Mouse (Mus musculus) left cerebral cortex, adult 11 months (tissue): ENCODE measurements around the gene Slc22a29.
"Not testable (repeated sequence)": the region's sequence is repeated elsewhere in the genome, so short reads cannot be mapped to it uniquely, and the experiment has no call there.

Experiments
- DNase-seq: peaks from one replicate; pipeline ENCODE4 v3.0.0; 2022; ENCODE audit warnings: low spot score

The Slc22a29 gene

DNA sequence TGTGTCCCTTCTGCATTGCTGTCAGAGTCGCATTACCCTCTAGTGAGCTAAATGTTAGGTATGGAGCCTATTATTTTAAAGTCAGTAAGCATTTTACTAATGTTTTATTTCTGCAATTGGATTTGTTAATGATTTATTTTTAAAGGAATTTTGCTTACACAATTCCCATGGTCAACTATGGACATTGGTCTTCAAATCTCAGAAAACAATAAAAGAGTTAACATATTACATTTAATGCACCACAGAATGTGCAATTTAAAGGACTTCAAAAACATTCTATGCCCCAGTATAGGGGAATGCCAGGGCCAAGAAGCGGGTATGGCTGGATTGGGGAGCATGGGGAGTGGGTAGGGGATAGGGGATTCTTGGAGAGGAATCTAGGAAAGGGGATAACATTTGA, at the start of gene Slc22a29:
Gene Slc22a29 (minus strand): TSS at position 101 of the 400 bp plus-strand sequence.
- DNase-seq = no peak

DNA sequence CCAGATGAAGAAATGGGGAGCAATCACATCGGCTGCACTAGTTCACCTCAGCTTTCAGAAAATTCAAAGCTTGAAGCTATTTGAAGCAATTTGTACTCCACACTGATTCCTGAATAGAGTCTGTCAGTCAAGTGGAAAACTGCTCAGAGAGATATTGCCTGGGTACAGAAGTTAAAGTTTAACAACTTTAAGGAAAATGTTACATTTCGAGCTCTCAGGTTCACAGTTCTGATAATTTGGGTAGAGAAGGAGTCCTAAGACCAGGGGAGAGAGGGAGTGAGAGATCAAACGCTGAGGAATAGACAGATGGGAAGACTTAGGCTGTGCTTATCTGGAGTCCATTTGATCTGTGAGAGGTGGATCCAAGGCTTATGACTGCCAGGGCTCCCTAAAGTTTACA, 46.6 kb upstream of the Slc22a29 start:
- no peak for DNase-seq

DNA sequence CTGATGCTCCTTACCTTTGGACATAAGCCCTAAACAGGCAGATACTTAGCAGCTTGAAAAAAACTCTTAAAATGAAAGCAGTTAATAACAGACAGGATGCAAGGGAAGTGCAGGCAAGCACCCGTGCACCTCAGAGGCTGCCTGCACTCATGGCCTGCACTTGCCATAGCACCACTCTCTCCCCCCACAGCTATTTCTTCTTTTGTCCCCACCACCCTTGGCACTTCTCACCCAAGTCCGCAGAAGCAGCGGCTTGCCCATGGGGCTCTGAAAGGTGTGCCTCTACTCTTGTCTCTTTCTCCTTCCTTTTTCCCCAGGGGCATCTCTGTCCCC, 34.0 kb upstream of the Slc22a29 start:
- no peak for DNase-seq

DNA sequence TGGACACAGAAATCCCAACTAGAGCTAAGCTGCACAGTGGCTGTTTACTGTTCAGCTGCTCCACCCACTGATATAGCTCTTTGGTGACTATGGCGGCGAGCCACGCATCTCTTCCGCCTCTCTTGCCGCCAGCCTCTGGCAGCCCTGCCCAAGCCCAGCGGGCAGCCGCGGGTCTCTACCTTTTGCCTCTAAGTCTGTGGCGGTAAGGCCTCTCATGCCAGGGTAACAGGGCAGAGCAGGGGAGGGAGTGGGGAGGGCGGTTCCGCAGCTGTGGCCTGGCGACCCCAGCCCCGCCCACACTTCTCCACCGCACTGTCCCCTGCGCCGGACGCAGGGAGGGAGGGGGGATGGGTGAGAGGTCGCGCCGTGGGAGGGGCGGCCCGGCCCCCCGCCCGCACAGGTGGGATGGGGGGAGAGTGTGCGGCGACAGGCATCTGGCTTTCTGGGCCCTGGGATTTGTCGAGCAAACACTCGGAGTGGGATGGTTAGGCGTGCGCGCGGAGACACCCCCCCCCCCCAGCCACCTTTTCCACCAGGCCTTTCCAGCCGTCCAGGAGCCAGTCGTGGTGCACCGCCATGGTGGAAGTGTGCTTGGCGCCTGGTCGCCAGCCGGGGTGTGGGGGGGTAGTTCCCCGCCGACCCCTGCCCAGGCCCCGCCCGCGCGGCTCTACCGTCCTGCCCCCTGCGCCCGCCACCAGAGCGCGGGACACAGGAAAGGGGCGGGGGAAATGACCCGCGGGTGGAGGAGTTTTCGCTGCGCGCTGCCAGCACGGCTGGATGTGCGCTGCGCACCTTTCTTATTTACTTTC, 33.4 kb upstream of the Slc22a29 start:
- no peak for DNase-seq

DNA sequence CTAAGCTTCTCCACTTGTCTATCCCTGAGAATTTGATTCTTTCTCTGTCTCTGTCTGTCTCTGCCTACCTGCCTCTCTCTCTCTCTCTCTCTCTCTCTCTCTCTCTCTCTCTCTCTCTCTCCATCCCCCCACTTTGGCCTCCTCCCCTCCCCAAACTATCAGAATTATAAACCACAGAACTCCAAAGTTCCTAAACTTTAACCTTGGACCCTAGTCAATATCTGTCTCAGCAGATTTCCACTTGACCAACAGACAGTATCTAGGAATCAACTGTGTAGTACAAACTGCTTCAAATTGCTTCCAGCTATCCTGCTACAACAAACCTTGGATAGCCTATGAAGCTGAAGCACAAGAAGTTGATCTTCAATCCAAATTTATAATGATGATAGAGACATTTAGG, 10.2 kb upstream of the Slc22a29 start:
- DNase-seq = no peak

DNA sequence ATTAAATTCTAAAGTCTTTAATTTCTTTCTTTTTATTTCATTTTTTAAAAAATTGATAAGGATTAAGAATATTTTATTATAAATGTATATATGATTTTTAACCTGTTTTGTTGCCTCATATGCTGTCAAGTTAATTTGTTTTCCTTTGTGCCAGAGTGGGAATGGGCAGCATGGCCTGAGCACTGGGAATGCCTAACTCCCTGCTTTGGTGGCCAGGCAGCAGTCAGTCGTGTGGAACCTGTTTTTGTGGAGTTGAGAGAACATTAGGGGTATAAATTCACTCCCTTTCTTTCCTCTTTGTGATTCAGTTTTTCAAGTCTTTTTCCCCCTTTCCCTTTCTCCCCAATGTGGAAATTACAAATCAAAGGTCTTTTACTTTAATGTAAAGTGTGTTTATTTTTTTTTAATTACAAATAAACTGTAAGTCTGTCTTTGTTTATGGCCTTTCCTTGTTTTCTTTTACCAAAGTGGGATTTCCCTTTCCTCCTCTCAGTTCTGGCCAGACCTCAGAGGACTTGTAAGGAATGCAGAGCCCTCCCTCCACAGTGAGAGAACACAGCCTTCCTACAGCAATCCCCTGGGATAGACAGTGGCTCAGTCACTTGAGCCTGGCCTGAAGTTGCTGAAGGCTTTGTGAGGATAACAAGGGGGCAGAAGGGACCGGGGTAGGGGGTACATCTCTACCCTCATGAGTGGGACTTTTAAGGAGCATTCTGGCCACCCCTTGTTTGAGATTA, 69.7 kb downstream of the Slc22a29 start:
- DNase-seq = no peak

DNA sequence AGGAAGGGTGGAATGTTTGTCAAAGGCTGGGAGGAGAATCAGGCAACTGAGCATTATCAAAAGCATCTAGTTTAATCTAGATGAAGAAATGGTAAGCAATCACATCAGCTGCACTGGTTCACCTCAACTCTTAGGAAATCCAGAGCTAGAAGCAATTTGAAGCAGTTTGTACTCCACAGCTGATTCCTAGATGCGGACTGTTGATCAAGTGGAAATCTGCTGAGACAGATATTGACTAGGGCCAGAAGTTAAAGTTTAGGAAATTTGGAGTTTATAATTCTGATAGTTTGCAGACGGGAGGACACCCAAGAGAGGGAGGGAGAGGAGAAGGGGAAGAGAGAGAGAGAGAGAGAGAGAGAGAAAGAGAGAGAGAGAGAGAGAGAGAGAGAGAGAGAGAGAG, 76.0 kb downstream of the Slc22a29 start:
- DNase-seq = not testable (repeated sequence)

DNA sequence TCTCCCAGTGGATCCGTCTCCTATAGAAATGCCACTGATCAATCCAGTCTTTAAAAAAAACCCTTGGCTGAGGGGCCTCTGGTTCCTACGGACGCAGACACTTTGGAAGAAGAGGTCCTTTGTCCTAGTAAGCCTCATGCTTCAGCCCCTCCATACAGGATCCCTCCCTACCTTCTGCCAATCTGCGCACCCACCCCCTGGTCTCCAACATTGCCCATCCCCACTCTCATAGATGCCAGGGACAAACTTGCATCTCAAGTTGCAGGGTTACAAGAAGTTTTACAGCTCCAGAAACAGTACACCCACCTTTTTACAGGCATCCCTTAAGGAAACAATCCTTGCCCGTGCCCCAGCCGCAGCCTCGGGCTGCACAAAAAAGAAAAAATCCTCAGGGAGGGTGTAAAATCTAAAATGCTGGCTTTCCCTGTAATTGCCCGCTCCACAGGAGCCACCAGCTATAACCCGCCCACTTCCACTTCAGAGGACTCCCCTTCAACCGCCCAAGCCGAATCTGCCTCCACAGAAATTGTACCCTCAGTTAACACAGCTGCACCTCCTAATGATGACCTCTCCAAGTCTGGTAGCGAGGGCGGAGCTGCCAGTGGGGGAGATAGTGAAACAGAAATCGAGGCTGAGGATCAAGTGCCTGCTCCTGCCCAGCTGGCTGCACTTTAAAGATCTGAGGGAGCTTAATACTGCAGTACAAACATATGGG, 84.4 kb downstream of the Slc22a29 start:
- DNase-seq = not testable (repeated sequence)

DNA sequence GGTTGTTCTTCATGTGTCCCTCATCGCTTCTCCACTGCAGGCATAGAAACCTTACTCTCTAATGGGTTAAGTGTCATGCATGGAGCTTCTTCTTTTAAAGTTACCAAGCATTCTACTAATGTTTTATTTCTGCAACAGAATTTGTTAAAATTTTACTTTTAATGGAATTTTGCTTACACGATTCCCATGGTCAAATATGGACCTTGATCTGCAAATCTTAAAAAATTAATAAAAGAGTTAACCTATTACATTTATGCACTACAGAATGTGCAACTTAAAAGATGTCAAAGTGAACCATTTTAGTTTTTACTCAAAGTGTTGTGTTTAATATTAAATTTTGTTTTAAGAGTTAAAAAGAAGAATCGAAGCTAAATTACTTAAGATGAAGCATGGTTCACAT, 86.8 kb downstream of the Slc22a29 start, which contains the start of gene Slc22a28:
Gene Slc22a28 (minus strand): TSS at position 102 of the 400 bp plus-strand sequence.
- not testable (repeated sequence) for DNase-seq
